Mouse (Mus musculus) G1E (cell line): ENCODE data around the gene Hormad2.

Source experiments
- CTCF ChIP-seq: IDR thresholded peaks from 2 replicates; pipeline ENCODE4 v1.5.1; 2012; ENCODE audit warnings: low read depth, low read length, inconsistent platforms, mixed read lengths
- GATA1 ChIP-seq: IDR thresholded peaks from 2 replicates; pipeline ENCODE4 v1.6.1; 2012; ENCODE audit warnings: borderline replicate concordance, low read length, inconsistent platforms, mixed read lengths

DNA sequence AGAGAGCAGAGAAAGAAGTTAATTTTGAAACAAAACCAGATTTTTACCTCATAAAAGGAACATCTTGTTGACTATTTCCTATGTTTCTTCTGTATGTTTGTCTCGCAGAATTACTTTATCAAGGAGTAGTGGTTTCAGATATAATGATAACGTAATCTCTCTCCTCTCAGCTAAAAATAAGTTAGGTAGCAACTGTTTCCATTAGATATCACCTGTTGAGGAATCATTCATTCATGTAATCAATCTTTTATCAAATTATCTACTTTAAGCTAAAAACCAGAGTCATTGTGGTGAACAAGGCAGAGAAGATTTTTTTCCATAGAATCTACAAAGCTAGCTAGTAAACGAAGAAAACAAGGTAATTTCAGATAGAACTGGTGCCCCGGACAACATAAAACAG, 28.6 kb downstream of the Hormad2 start:
- TF ChIP-seq CTCF (no peak), GATA1 (no peak)
